Mouse (Mus musculus) liver, adult 2 months (tissue): ENCODE results near the gene Il6ra. TPM values are rescaled to one million over a fixed set of nuclear protein-coding genes. Genes with fewer than 3 reads are reported as not detected.

Experiments
- DNase-seq: peaks from one replicate; pipeline ENCODE4 v3.0.0-alpha.2; 2011; ENCODE audit warnings: low read depth, low spot score; ENCODE audit errors: extremely low read depth
- H3K27ac ChIP-seq: fragments of 200-500 bp; replicated peaks from 2 replicates; pipeline ENCODE4 v1.5.1; 2012; ENCODE audit warnings: low read depth, mild to moderate bottlenecking, control low read depth, inconsistent platforms, low read length; ENCODE audit not compliant: insufficient read depth
- H3K27me3 ChIP-seq: fragments of 200-500 bp; 2 replicates; pipeline ENCODE4 v1.6.1; 2012; ENCODE audit warnings: mild to moderate bottlenecking, moderate library complexity, low read length, inconsistent platforms; ENCODE audit not compliant: control insufficient read depth, insufficient read depth
- H3K36me3 ChIP-seq: fragments of 200-500 bp; 2 replicates; pipeline ENCODE4 v1.6.1; 2012; ENCODE audit warnings: low read length, inconsistent platforms; ENCODE audit not compliant: control insufficient read depth, insufficient read depth
- H3K4me1 ChIP-seq: fragments of 200-500 bp; 2 replicates; pipeline ENCODE4 v1.6.1; 2011; ENCODE audit warnings: low read length; ENCODE audit not compliant: control insufficient read depth, insufficient read depth
- H3K4me3 ChIP-seq: fragments of 200-500 bp; 2 replicates; pipeline ENCODE4 v1.5.1; 2011; ENCODE audit warnings: low read depth, mild to moderate bottlenecking, control low read depth, low read length, moderate library complexity; ENCODE audit not compliant: insufficient read depth
- H3K79me2 ChIP-seq: fragments of 200-500 bp; 2 replicates; pipeline ENCODE4 v1.6.1; 2012; ENCODE audit warnings: inconsistent platforms, mild to moderate bottlenecking, low read length, moderate library complexity; ENCODE audit not compliant: control insufficient read depth, insufficient read depth
- H3K9ac ChIP-seq: fragments of 200-500 bp; 2 replicates; pipeline ENCODE4 v1.6.1; 2012; ENCODE audit warnings: low read depth, mild to moderate bottlenecking, control low read depth, inconsistent platforms, low read length
- CTCF ChIP-seq: fragments of 200-500 bp; IDR thresholded peaks from 2 replicates; pipeline ENCODE4 v1.5.1; 2011; ENCODE audit warnings: low read depth, low read length, control low read depth
- POLR2A ChIP-seq: fragments of 200-500 bp; IDR thresholded peaks from 2 replicates; pipeline ENCODE4 v1.6.1; 2011; ENCODE audit warnings: low read length, control low read depth; ENCODE audit not compliant: insufficient read depth; ENCODE audit errors: extremely low read depth
- WGBS: fragments of 180-500 bp; shearing (Covaris S2); methylation state at CpG from one replicate; pipeline ENCODE4 v1.1.7; 2018; 5-methylcytosine and 5-hydroxymethylcytosine counted together
- polyA plus RNA-seq: library from polyadenylated mRNA; depleted of rRNA; stranded (reverse); fragments of >200 nt; gene quantifications from 2 replicates; pipeline ENCODE4 v1.2.3, GENCODE M21; 2012
- total RNA-seq: library from RNA; depleted of rRNA; stranded (reverse); fragments of >200 nt; gene quantifications from 2 replicates; pipeline ENCODE4 v1.2.3, GENCODE M21; 2014

The Il6ra gene
- total and polyA plus RNA-seq, 2 experiments, result 10.5 to 15.4 TPM

GRCm38 (mm10) chr3:89879326-89879725, 33.7 kb downstream of the Il6ra start:
- Histone ChIP-seq H3K4me3 (no peak overlapping the region), H3K27ac (no peak overlapping the region), H3K79me2 (no peaks in the 10 kb centered on the region), H3K4me1 (no peaks in the 10 kb centered on the region), H3K9ac (no peak overlapping the region), H3K27me3 (no peaks in the 10 kb centered on the region), H3K36me3 (peaks cover 39% of the 10 kb centered on the region)
- WGBS, result 59% methylated on average over 3 of the region's 3 CpGs
- DNase-seq, result no peak
- TF ChIP-seq POLR2A, result no peak
- TF ChIP-seq CTCF, result 0 out of 2 replicates have a peak, but pooled peaks have one; percentile 0

DNA sequence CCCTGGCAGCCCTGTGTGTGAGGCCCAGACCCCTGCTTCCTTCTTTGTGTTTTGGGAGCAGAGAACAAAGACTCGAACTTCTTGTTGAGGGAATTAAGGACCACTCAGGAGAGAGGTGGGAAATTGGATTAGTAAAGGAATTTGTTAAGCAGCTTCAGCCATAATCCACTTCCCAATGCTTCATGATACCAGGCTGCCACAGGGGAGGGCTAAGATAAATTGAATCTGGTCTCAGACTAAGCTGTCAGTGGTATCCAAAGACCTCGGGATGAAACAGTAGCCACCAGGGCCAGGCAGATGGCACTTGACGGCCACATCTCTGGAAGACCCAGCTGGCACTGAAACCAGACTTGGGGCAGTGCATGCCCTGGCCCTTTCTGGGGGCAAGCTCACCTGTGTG, 34.5 kb downstream of the Il6ra start:
- WGBS, result 80% methylated on average over 3 of the region's 3 CpGs
- TF ChIP-seq POLR2A (no peak), CTCF (no peak)
- no peak for DNase-seq
- no peaks in the 10 kb centered on the region for H3K27me3 ChIP-seq
- no peaks in the 10 kb centered on the region for H3K79me2 ChIP-seq
- no peaks in the 10 kb centered on the region for H3K4me1 ChIP-seq
- no peak overlapping the region for H3K4me3 ChIP-seq
- H3K9ac ChIP-seq, result no peak overlapping the region
- peaks cover 40% of the 10 kb centered on the region for H3K36me3 ChIP-seq
- no peak overlapping the region for H3K27ac ChIP-seq

- no peaks in the 10 kb centered on the region for H3K79me2 ChIP-seq
- H3K36me3 ChIP-seq, result peaks cover 31% of the 10 kb centered on the region
- H3K4me3 ChIP-seq, result no peak overlapping the region
- no peak for TF ChIP-seq CTCF
- no peak for TF ChIP-seq POLR2A
- no peak overlapping the region for H3K9ac ChIP-seq
- H3K27me3 ChIP-seq, result no peaks in the 10 kb centered on the region
- no peak for DNase-seq
- no peak overlapping the region for H3K27ac ChIP-seq
- H3K4me1 ChIP-seq, result peaks cover 2% of the 10 kb centered on the region; the same call in 1 of the 2 replicates
- WGBS, result 88% methylated on average over 8 of the region's 8 CpGs
These were observed 35.9 kb downstream of the Il6ra start for GRCm38 (mm10) chr3:89877129-89877528.

GRCm38 (mm10) chr3:89876469-89876868, 36.5 kb downstream of the Il6ra start:
- H3K36me3 ChIP-seq, result peaks cover 31% of the 10 kb centered on the region
- no peaks in the 10 kb centered on the region for H3K79me2 ChIP-seq
- H3K27ac ChIP-seq, result no peak overlapping the region

DNA sequence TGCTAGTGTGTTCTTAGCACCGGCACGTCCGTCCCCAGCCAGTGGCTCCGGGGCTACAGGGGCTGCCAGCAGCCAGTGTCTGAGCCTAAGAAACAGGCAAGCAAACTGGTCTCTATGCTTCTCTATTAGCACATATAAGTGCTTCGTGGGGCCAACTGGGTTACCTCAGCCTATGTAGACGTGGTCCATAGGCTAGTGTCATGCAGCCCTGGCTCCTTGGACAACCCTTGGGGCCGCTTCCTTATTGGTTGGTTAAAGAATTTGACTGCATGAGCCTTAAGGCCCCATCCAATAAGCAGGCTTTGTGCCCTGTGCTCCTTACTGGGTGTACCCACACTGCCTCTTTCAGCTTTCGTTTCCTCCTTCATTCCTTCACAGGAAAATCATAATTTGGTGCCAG, 37.2 kb downstream of the Il6ra start:
- Histone ChIP-seq H3K9ac (no peak overlapping the region), H3K79me2 (no peaks in the 10 kb centered on the region), H3K27ac (no peak overlapping the region)

More at GRCm38 (mm10) chr3:89876469-89876868, 36.5 kb downstream of the Il6ra start:
- TF ChIP-seq CTCF (no peak), POLR2A (no peak)
- Histone ChIP-seq H3K27me3 (no peaks in the 10 kb centered on the region), H3K4me3 (no peak overlapping the region), H3K4me1 (peaks cover 2% of the 10 kb centered on the region; the same call in 1 of the 2 replicates), H3K9ac (no peak overlapping the region)
- no peak for DNase-seq
- 80% methylated on average over 4 of the region's 4 CpGs for WGBS

DNA sequence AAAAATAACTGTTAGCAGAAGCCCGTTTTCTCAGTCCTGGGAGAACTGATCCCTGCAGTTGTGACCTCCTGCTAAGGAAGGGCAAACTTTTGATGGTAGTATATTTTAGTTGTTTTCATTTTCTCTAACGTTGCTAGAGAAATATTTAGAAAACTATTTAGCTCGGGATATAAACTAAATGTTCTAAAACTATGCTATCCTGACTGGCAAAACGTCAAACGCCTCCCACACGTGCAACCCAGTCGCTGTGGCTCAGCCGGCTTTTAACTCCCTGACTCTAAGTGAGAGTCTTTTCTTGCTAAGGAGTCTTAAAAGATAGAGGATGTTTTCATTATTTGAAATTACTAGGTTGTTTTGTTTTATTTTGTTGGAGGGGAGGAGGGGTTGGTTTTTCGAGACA, 38.0 kb downstream of the Il6ra start:
- Histone ChIP-seq H3K27ac (no peak overlapping the region), H3K27me3 (no peaks in the 10 kb centered on the region), H3K79me2 (no peaks in the 10 kb centered on the region), H3K9ac (no peak overlapping the region), H3K36me3 (peaks cover 34% of the 10 kb centered on the region), H3K4me1 (peaks cover 2% of the 10 kb centered on the region; the same call in 1 of the 2 replicates), H3K4me3 (no peak overlapping the region)
- TF ChIP-seq CTCF (no peak), POLR2A (no peak)
- WGBS, result 91% methylated on average over 9 of the region's 9 CpGs
- no peak for DNase-seq

More for the DNA sequence above, 37.2 kb downstream of the Il6ra start:
- no peak for TF ChIP-seq CTCF
- TF ChIP-seq POLR2A, result no peak
- H3K4me3 ChIP-seq, result no peak overlapping the region
- no peak for DNase-seq
- peaks cover 34% of the 10 kb centered on the region for H3K36me3 ChIP-seq
- 96% methylated on average over 8 of the region's 8 CpGs for WGBS
- peaks cover 2% of the 10 kb centered on the region; the same call in 1 of the 2 replicates for H3K4me1 ChIP-seq
- H3K27me3 ChIP-seq, result no peaks in the 10 kb centered on the region
